Mouse (Mus musculus) layer of hippocampus, adult 8-10 months (tissue): Measurements from ENCODE around the gene Hoxd10. TPM values are rescaled to one million over a fixed set of nuclear protein-coding genes. Genes with fewer than 3 reads are reported as not detected.

Source experiments
- DNase-seq, 2 experiments: peaks; one replicate each; pipeline ENCODE4 v3.0.0; 2022; ENCODE audit warnings: low spot score in 2 of 2
- total RNA-seq, 4 experiments: library from RNA; stranded (reverse); gene quantifications; 2 replicates each; pipeline ENCODE4 v1.2.4; 2022

The Hoxd10 gene
- total RNA-seq, 4 experiments from 2014 or later = not detected

DNA sequence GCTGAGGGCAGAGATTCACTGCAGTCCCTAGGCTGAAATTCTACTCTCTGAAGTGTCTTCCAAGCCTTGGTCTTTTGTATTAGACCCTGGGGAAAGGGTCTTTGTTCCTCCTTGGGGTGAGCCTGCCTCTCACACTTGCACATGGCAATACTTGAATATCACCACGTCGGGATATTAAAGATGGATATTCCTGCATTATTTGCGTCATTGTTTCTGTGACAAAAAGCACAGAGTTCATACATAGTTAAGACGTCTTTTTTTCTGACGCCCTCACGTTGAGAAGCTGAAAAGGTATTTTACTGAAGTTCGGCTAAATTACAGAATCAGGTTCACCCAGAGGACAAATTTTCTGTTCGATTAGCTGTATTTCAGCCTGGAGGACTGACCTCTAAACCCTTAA, 38.6 kb downstream of the Hoxd10 start:
- DNase-seq = no peak

DNA sequence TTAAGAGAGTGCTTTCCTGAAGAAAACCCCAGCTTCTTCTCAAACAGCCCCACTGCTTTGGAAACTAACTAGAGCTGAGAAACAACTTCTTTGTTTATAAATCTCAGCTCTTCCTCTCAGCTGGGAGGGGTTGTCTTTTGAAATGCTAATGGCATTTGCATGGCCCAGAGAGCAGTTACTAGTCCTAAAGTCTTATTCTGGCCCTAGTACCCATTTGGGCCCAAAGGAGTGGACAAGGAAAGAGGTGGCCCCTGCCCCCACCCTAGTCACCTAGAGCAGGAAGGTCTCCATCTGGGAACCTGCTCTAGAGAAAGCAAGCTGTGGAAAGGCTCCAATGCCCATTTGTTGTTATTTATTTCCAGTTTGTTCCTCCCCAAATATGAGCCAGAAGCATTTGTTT, 39.3 kb downstream of the Hoxd10 start:
- no peak for DNase-seq

DNA sequence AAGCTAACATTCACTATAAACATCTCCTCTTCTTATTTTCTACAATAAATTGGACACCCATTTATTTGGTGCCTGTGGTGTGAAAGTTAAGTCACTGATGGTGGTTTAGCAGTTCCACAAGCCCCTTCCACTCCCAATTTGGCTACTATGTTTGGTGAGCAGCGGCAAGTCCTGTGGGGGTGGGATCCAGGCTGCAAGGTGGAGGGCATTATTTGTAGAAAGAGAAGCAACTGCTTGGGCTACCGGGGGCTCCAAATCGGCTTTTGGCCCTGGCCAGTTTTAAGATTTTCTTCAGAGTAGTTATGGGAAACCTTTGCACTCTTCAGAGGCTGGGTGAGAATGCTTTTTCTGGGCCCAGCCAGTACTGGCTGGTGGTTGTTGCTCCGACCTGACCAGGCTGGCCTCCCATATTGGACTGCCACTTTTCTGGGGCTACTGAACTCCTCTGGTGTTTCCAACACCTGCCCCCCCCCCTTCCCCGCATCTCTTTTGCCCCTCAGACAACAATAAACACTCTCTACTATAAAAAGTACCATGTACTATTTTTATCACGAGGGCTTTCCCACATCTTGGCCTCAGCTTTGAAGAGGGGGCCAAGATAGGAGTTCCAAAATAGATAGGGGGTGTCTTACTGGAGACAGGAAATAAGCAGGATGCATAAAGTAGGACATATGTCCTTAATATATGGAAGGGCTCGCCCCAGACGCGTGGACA, 40.2 kb downstream of the Hoxd10 start:
- no peak for DNase-seq

- DNase-seq = no peak
Measured at GRCm38 (mm10) chr2:74732513-74733316, 41.0 kb downstream of the Hoxd10 start.

DNA sequence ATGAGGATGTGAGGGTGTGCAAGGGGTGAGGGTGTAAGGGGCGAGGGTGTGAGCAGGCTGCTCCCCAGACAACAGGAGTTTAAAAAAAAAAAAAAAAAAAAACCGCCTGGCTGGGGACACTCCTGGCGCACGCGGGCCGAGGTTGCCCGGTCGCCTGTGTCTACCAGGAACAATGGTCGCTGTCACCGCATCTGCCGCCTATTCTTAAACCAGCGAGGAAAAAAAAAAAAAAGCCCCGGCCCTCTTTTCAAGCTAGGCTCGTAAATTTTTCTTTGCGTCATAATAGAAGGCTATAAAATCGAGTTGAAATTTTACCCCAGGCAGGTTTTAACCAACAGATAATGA, 41.6 kb downstream of the Hoxd10 start:
- no peak for DNase-seq

GRCm38 (mm10) chr2:74733765-74734164, 42.0 kb downstream of the Hoxd10 start:
- DNase-seq = no peak

- no peak for DNase-seq
Measured at GRCm38 (mm10) chr2:74734451-74734850, 42.7 kb downstream of the Hoxd10 start.

DNA sequence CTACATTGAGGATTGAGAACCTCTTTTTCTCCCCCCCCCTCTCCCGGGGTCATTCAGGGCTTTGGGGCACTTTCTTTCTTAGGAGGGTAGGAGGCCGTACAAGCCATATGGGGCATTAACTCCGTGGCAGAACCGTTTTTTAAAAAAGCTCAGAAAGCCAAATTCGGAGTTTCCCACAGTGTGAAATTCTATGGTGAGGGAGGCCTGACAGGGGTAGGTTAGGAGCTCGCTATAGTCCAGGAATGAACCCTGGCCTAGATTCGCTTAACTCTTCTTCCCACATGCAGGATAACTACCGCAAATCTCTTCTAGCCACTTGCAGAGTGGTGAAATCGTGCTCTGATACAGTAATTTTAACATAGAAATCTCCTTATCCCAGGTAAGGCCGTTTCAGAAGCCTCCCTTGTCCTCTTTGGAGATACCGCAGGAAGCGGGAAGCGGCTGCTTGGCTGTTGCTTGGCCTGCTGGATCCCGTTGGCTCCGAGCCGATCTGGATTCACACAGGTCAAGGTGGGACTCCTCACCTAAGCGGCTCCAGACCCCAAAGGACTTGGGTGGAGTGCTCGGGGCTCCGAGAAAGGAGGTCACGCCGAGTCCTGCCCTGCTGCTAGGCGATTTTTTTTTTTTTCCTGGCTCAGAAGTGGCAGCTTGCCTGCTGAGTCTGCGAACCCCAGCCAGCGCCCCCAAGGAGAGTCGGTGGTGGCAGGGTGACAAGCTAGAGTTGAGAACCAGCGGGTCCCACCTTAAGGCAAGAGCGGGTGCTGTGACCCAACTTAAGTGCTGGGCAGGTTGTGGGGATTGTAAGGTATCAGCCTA, 43.5 kb downstream of the Hoxd10 start:
- no peak for DNase-seq

- DNase-seq = no peak
Measured at GRCm38 (mm10) chr2:74735851-74736687, 44.3 kb downstream of the Hoxd10 start.

DNA sequence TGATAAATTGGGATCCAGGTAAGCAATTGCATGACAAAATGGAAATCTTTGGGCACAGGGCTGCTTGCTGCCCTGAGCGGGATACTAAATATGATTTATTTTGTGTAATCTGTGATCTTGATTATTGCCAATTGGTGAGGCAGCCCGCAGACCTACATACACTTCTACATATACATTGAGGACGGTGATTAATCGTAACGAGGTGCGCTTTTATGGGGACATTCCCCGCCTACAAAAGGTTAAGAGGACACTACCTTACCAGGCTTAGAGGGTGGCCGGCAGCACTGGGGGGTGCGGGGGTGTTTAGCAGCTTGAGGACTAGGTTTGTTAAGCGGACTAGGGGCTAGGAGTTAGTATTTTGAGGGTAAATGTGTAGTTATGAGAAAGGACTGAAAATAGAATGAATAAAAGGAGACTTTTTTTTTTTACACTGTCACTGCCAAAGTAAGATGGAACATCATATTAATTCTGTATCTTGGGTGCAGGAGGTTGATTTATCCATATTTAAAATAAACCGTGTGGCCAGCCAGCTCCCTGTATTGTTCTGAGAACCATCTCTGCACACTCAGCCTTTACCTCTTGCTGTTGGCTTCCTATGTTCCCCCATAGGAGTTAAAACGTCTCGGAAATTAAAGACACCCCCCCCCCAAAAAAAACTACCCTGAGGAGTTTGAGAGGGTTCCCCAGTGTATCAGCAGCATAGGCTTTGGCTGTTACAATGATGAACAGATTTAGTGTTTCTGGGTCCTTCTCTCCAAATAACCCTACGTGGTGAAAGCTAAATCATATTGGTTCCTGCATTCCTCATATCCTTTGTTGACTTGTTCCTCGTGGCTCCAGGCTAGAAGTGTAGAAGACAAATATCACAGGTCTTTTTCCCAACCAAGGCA, 45.2 kb downstream of the Hoxd10 start:
- no peak for DNase-seq

GRCm38 (mm10) chr2:74737578-74738070, 45.9 kb downstream of the Hoxd10 start:
- no peak for DNase-seq

- no peak for DNase-seq
Measured at GRCm38 (mm10) chr2:74738623-74739475, 47.1 kb downstream of the Hoxd10 start.

GRCm38 (mm10) chr2:74739476-74739800, 47.7 kb downstream of the Hoxd10 start:
- no peak for DNase-seq

GRCm38 (mm10) chr2:74739869-74740268, 48.1 kb downstream of the Hoxd10 start:
- no peak for DNase-seq

DNA sequence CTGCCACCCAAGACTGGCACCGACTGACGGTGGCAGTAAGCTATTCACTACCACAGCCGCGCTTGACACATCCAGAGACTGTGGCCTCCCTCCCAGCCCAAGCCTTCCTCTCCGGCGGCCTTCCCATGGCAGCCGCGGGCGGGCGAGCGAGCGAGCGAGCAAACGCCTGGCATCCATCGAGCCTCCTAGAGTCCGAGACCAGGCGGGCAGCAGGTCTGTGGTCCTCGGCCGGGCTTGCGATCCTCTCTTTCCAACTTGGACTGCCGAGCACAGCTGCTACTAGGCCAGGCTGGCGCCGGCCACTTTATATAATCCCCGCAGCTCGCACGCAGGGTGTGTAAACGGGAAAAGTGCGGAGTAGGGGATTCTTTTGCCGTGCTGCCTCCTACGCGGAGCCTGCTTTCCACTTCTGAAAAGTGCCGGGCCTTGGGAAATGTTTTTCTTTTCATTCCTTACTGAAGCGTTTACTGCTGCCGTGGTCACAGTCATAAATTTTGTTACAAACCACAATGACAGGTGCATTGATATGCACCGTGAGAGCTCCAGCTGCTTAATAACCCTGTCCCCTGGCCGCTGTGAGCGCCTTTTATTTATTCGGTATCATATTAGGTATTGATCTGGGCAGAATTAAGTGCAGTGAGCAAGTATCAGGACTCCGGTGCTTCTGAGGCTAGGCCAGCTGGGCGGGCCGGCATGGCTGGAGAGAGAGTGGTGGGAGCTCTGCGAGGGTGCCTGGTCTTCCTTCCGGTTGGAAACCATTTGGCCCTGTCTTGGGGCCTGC, 48.8 kb downstream of the Hoxd10 start:
- no peak for DNase-seq

DNA sequence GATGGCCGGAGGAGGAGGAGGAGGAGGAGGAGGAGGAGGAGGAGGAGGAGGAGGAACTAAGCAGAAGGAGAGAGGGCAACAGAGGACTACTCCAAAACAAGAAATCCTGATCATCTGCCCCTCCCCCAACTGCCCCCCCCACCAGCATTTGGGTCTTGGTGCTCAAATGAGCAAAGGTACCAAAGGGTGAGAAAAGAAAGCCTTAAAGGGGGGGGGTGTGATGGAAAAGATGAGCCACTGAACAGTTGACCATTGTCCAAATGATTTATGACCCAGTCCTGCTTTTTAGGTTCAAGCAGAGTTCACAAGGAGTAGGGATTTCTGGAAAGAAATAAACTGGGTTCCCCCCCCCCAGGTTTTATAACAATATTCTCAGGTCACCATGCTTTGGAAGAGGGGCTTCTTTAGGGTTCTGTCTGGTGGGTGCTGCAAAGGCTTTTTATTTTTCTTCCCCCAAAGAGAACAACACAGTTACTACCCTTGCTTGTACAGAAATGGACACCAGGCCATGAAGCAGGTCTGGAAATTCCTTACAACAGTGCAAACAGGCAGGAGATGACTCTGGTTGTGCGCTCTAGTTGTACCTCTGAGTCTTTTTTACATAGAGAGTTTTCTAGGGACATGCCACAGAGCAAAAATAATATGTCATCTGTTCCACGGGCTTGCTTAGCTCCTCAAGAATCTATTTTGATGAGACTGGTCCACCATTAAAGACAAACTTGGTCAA, 49.7 kb downstream of the Hoxd10 start:
- no peak for DNase-seq

DNA sequence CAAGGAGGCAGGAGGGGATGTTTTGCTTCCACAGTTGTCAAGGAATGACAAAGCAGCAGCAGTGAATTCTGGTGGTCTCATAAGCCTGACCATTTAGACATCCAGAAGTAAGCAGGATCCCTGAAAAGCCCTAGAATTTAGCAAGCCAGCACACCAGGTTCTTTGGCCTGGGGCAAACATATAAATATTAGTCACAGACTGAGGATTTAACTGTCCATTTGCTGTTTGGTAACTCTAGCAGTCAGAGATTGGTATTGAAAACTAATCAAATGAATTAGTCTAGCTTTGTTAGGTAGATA, 50.2 kb downstream of the Hoxd10 start:
- DNase-seq = no peak
